Mouse (Mus musculus): ENCODE results near the gene Enpp1. TPM values are rescaled to one million over a fixed set of nuclear protein-coding genes. Genes with fewer than 3 reads are reported as not detected.

Enpp1 gene
- 1 to 10 TPM; 4.2 to 5.6 TPM for total RNA-seq (2021)
- long read RNA-seq, experiment 1, full-length matches to known transcripts, result 7 of 8 reads
- long read RNA-seq, experiment 1, partial matches to known transcripts, result 1 of 8 reads
- long read RNA-seq, experiment 1, other reads (novel, unspliced or antisense), result 0 of 8 reads
- long read RNA-seq, experiment 2, full-length matches to known transcripts, result 7 of 8 reads
- long read RNA-seq, experiment 2, partial matches to known transcripts, result 1 of 8 reads
- long read RNA-seq, experiment 2, other reads (novel, unspliced or antisense), result 0 of 8 reads

DNA sequence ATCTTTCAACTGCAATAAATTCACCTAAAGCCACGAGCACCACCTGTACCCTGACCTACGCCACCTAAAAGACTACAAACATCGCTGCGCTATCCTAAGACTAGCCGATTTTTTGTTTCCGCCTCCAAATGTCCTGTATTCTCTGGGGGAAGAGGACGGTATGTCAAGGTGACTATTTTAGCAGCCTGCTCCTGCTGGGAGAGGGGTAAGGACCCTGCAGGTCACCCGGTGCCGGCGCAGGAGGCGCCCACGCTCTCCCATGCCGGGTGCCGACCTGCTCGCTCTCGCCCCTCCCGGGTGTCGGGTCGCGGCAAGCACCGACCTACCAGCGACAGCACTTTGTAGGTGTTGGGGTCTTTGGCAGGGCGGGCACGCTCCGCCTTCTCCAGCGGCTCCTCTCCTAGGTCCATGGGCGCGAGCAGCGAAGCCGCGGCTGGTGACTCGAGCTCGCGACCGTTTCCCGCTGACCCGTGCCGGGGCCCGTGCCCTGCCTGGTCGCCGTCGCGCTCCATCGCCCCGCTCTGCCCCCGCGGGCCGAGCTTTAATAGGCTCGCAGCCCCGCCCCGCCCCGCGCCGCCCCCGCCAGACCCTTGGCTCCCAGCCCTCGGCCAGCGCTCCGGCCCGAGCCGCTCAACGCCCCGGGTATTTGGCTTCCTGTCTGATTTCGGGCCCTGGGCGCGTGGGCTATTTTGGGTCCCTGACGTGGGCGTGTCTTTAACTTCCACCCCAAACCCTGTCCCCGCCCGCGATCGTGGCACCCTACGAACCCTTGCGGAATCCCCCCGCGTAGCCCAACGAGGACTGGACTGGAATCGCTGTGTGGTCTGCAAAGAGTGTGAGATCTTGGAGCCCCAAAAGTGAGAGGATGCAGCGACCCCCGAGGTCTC is at the start of gene Enpp1:
Gene Enpp1 (minus strand): TSS at position 680 of the 887 bp plus-strand sequence.
- peak in 1 of 2 experiments; percentile 12 for DNase-seq (ENCODE audit: low spot score in 2 of 2)

DNA sequence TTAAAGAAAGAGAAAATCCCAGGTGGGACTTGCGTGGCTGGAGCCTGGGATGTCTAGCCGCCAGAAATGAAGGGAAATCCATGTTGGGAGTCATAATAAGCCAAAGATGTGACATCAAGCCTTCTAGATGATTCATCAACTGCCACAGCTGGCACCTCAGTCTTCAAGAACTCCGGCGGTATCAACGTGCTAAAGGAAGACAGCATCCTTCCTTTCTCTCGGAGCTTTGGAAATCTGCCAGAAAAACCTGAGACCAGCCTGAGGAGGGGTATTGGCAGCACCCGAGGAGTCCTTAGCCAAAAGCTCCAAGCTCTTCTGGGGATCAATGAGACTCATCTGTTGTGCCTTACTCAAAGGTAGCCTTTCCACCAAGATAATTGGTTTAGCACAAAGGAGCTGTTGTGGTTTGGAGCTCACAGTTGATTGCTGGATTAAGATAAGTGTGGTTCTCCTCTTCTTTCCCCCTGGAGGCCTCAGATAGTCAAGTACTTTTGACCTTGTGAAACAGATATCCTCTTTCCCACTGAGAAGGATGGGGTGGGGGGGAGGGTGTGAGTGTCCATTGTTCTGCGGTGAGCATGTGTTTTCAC is 46.5 kb upstream of the Enpp1 start:
- DNase-seq (ENCODE audit: low spot score in 2 of 2), result no peak

DNA sequence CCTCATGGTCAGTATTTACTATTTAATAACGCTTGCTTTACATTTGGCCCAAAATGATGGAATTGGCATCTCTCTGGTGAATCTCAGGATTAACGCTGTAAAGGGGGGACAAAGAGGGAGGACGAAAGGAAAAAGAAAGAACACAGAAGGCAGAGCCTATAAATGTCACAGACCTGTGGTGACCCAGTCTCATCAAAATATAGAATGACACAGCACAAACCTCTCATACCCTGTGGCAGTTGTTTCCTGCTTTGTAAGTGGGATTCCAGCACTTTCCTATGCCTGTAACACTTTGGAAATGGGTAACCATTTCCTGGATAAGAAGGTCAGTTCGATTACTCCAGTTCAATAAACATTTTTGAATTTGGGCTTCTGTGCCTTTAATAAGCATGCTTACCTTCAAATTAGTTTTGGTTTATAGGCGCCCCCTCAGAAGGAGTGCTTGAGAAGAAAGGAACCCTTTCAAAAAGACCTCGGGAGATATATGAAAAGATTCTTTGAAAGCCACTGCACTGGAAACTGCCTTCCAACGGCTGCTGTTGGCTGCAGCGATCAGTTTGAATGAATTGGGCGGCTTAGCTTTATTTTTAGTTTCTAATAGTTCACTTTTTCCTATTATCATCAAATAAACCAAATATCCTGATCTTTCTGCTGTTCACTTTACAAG is 43.0 kb upstream of the Enpp1 start:
- DNase-seq (ENCODE audit: low spot score in 2 of 2), result no peak

DNA sequence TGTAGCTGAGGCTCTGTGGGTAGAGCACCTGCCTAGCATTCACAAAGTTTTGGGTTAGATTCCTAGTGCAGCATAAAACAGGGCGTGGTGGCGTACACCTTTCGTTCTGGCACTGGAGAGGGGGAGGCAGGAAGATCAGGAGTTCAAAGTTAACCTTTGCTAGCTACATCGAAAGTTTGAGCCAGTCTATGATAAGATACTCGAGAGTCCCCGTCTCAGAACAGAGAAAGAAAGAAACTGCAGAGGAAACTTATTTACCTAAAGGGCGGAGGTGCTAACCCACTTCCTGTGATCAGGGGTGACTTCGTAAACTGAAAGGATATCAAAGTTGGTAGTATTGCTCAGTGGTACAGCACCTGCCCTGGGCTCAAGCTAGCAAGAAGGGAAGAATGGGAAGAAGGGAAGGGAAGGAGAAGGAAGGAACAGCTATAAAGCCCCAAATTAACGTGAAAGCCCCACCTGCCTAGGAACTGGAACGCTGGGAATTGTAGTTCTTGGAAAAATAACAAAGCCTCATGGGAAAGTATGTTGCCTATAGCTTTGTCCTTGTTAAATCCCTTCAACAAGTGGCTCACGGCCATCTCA is 42.4 kb upstream of the Enpp1 start:
- DNase-seq (ENCODE audit: low spot score in 2 of 2), result peak in 1 of 2 experiments; percentile 12

DNA sequence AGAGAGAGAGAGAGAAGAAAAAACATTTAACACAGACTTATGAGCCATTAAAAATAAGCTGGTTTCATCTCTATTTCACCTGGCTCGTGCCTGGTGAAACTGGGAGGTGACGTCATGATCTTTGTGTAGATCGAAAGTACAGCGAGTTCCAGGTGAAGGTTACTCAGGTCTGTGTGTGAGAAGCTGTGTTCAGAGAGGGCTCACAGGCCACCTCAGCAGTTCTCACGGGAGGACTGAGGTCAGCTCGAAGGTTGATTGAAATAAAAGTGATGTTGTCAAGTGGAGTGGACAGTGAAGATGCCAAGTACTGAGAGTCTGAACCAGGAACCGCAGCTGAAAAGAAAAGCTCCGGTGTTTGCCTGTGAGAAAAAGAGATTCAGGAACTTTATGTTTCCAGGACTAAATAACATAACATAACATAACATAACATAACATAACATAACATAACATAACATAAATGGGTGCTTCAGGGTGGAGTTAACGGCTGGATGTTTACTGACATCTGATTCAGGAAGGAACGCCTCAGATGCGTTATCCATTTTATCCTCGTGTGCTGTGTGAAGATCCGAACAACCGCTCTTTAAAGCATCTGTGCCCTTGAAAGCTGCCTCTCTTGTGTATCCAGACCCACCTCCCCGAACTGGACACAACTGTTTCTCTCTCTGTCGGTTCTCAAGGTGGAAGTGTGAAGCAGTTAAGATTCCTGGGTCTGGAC is 41.7 kb upstream of the Enpp1 start:
- no peak for DNase-seq (ENCODE audit: low spot score in 2 of 2)

DNA sequence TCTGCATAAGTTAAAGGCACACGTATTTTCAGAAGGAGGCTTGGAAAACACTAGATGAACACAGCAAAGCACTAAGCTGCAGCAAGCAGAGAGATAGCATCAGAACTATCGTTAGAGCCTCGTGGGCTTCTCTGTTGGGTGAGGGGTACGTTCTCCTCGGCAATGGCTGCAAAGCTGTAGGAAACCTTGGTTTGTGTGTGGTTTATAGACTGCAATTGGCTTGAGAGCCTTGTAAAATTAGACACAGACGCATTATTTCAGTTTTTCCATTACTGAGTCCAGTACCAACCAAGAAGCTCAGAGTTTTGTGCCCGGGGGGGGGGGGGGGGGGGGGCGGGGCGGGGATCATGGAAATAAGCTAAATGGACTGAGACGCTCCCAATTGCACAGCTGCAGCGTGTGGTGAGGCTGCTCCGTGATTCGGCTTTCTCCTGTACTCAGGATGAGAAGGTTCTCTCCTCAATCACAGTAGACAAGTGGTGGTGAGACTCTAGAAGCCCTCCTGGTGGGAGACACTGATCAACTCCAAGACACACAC is 31.1 kb upstream of the Enpp1 start:
- no peak for DNase-seq (ENCODE audit: low spot score in 2 of 2)

DNA sequence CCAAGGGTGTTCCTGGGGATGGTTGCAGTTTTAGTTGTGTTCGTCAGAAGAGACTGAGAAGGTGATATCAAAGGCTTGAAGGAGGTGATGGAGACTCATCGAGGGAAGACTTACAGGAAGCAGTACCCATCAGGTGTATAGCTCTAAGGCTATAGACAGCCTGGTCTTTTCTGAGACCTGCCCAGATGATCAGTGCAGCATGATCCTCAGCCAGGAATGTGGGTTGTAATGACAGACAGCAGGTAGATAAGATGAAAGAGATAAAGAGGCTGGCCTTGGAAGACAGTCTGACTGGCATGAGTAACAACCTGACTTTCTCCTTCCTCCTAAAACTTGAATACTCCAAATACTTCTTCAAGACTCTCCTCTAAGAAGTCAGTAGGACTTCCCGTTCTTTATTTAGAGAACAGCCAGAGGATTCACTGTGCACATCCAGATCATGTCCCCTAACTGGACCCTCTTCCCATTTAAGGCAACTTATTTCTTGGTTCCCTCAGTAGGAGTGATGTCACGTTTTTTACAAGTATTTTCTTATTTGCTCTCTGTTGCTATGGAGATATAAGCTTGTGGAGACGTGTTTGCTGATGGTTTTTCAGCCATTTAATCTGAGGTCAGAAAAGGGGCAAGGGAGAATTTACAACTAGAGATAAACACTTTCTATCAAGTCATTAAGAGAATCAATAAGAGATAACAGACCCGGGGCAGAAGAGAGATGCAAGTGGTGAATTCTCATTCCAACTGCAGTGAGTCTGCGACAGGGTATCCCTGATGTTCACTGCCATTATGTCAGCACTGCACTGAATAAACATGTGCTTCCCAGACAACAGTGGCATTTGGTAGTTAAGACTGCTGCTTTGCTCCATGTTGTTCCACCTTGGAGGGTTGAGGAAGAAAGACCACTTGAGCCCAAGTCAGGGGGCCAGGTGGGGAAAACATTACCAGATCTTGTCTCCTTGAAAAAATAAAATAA is 29.6 kb upstream of the Enpp1 start:
- DNase-seq (ENCODE audit: low spot score in 2 of 2), result no peak

DNA sequence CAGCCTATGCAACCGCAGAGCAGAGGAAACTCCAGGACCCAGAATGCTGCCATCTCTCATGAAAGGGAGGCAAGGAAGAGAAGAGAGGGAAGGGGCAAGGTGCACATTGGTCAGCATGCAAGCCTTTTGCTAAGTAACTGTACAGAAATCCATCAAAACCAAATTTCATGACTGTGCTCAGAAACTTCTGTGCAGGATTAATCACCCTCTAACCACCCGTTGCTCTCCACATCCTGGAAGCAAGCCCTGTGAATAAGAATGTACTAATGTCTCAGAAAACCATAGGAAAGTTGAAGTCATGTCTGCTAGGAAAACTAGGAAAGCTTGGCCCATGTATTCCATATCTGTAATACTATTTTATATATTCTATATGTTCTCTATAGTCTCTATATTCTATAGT is 27.2 kb upstream of the Enpp1 start:
- no peak for DNase-seq (ENCODE audit: low spot score in 2 of 2)

DNA sequence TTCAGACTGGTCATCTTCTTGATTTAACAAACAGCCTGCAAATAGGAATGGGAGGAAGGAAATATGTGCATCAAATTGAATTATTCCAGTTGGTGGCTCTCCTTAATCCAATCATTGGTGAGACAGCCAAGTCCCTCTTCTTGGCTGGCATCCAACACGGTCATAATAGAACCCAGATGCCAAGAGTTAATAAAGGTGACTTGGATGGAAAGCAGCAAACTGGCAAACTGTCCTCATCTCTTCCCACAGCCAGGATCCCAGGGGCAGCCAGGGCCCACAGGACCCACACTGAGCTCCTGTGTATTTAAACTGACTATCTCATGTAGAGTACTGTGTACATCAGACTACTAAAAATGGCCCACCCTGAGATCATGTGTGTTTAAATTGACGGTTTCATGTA is 26.5 kb upstream of the Enpp1 start:
- DNase-seq (ENCODE audit: low spot score in 2 of 2), result no peak

DNA sequence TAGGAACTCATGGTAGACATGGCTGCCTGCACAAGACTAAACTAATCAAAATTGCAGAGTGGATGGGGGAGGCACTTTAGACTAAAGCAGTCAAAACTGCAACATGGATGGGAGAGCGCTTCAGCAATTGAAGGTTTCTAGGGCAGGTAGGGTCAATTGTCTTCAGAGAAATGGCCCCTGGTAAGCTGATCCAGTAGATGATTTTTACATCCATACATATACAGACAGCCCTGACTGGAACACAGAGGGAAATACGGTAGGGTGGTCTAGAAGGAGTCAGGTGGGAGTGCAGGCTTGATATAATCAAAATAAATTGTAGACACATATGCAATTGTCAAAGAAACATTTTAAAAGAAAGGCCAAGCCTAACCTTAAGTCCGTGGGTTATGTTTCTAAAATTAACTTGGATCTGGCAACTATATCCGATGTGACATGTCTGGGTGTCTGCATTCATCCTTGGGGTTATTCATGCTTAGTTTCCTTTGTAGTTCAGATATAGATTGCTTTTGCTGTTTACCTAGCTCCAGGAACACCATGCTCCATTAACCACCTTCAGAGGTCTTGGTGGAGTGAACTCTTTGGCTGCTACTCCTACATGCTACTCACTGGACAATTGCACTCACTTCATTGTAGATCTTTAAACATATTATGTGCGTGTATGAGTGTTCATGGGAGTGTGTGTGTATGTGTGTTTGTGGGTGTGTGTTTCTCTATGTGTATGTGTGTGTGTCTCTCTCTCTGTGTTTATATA is 23.2 kb upstream of the Enpp1 start:
- DNase-seq (ENCODE audit: low spot score in 2 of 2), result no peak

DNA sequence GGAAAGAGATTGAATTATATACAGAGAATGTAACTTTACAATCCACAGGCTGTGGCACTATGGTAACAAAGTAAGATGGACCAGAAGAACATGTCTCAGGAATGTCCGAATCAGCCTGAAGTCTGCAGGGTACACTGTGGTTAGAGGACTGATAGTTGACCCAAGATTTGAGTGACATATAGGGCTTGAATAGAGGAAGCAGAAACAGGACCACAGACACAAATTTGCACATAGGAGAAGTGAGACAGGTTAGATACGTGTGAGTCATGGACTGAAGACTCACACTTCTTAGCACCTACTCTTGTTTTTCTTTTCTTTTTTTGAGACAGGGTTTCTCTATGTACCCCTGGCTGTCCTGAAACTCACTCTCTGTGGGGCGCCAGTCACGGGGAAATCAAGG is 15.5 kb upstream of the Enpp1 start:
- no peak for DNase-seq (ENCODE audit: low spot score in 2 of 2)

DNA sequence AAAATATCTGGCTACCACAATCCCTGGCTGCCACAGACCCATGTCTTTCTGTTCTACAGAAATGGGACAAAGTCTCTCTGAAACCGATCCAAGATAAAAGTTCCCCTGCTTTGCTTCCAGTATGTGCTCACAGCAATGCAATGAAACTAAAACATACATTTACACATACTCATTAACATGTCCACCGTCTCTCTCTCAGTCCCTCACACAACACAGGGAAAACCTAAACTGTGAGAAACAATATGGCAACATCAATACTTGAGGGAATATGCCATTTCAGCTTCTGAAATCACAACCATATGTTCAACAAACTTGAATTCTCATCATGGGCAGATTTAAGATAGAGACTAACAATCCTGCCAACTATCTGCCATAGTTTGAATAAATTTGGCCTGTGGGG is 13.2 kb upstream of the Enpp1 start:
- no peak for DNase-seq (ENCODE audit: low spot score in 2 of 2)

DNA sequence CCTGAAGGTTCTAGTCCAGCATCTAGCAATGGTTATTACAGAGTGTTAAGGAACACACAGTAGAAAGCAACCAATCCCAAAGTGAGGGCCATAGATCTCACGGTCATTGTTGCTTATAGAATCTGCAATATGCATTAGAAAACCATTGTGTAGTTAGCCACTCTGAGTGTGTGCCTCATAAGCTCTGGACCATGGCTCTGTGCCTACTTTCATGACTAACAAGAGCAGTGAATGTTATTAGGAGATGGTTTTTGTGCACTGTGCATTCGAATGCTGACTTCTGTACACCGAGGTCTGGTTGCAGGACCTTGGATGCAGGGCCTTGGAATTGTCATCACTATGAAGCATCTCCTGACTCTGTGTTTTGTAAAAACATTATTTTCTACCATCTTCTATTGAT is 9.9 kb upstream of the Enpp1 start:
- DNase-seq (ENCODE audit: low spot score in 2 of 2), result no peak

DNA sequence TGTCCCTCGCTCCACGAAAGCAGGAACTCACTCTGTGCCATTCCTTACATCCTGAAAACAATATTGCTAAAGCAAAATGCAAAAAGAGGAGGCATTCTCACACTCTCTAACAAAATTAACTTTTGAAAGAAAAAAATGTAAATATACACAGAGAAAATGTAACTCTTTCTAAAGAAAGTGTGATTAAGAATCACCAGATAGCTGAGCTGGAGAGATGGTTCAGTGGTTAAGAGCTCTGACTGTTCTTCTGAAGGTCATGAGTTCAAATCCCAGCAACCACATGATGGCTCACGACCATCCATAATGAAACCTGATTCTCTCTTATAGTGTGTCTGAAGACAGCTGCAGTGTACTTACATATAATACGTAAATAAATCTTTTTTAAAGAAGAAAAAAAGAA is 7.4 kb upstream of the Enpp1 start:
- no peak for DNase-seq (ENCODE audit: low spot score in 2 of 2)

DNA sequence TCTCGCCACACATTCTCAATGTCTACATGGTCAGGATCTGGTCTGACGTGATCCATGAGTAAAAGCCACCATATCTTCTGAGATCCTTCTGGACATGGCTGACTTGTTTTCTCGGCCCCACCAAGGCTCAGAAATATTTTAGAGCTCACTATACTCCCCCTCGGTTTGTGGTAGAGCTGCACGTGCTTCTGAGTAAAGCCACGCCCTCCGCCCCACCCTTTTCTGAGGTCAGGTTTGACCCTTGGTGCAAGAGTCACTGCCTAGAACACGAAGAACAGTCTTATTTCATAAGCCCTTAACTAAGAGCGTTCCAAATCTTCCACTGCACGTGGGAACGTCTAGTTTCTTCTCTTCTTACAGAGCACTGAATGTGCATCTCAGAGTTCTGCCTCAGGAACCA is 6.8 kb upstream of the Enpp1 start:
- no peak for DNase-seq (ENCODE audit: low spot score in 2 of 2)

DNA sequence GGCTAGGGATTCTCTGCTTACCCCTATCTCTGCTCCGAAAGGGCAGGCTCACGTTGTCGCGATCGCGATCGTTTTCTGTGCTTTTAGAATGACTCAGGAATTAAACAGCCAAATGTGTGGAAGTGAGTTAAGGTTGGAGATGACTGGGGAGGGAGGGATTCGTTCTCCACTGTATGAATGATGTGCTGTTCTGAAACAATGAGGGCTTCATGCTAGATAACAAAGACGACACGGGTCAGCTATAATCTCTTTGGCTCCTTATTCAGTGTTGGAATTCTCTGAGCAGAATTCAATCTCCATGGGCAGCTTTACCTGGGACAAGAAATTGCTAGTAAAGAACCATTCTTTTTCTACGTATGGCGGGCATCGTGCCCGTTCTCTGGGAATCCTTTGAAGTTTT is 6.1 kb upstream of the Enpp1 start:
- DNase-seq (ENCODE audit: low spot score in 2 of 2), result no peak

DNA sequence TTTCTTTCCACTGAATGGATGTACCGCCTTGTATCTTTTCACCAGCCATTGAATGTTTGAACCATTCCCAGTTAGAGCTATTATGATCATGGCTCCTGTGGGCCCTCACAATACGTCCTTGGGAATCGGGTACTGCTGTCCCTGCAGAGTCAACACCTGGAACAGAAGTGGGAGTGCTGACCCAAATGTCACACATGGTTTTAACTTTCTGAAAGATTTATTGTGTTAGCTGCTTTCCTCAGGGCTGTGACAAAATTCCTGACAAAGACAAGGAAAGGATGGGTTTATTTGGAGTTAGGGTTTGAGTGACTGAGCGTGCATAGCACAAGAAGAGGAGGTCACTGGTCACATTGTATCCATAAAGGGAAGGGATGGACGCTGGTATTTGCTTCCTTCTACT is 4.3 kb upstream of the Enpp1 start:
- DNase-seq (ENCODE audit: low spot score in 2 of 2), result no peak

DNA sequence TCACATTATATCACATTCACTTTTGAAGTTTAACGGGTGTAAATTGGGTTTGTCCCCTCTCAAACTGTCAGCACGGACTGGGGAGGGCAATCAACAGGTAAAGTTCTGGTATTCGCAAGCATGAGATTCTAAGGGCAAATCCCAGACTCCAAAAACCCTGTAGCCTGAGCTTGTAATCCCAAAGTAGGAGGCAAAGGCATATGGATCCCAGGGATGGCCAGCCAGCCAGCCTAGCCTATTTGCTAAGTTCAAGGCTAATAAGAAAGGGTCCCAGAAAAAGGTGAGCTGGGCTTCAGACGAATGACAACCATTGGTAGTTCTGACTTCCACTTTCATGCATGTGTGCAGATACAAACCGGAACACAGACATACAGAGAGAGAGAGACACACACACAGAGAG is 942 bp upstream of the Enpp1 start:
- no peak for DNase-seq (ENCODE audit: low spot score in 2 of 2)

DNA sequence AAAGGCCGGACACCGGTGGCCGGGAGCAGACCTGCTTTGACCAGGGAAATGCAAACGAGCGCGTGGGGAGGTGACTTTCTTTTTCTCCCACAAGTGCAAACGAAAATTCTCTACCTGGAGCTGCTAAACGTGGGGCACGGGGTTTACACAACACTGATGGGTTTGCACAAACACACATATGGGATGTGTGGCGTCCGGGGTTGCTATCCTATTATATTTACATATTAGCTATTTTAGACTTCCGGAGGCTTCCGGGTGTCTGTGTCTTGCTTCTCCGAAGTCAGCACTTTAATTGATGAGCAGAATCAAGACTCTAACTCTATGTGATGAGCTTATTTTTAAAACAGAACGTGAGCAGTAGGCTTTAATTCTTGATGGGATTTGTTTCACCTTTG is 405 bp upstream of the Enpp1 start:
- DNase-seq (ENCODE audit: low spot score in 2 of 2), result no peak
